Mouse (Mus musculus): ENCODE measurements around the gene Il1r2.

DNA sequence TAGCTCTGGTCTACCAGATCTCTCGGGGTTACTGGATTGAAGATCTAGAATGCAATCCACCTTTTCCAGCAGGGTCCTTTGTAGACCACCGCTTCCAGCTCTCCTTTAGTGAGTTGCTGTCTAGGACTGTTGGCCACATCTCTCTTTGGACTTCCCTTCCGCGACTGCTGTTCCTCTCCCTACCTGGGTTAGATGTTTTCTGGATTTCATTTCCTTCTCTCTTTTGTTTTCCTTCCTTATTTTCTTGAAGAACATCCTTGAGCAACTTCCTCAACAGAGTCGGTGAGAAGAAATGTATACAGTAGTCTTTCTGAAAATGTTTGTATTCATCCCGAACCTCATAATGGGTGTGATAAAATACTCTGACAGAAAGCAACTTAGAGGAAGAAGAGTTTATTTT is 36.0 kb upstream of the Il1r2 start:
- TF ChIP-seq CTCF (IDR thresholded peaks at IDR 0.05) (no peak), EP300 (IDR thresholded peaks at IDR 0.05) (no peak)
